Mouse (Mus musculus) heart, adult 8-10 months (tissue): ENCODE results near the gene Ccdc102a. TPM values are rescaled to one million over a fixed set of nuclear protein-coding genes. Genes with fewer than 3 reads are reported as not detected.
"Not testable (repeated sequence)": the region's sequence is repeated elsewhere in the genome, so short reads cannot be mapped to it uniquely, and the experiment has no call there.

ENCODE experiments used
- DNase-seq: peaks from one replicate; pipeline ENCODE4 v3.0.0; 2022; ENCODE audit warnings: low spot score
- total RNA-seq, 4 experiments: library from RNA; stranded (reverse); gene quantifications; 2 replicates each; pipeline ENCODE4 v1.2.4; 2022

Ccdc102a gene
- total RNA-seq, 4 experiments from 2014 or later, result 3.0 to 5.7 (median 4.4) TPM

GRCm38 (mm10) chr8:94875096-94875870 lies 42.6 kb downstream of the Ccdc102a start:
- no peak for DNase-seq

DNA sequence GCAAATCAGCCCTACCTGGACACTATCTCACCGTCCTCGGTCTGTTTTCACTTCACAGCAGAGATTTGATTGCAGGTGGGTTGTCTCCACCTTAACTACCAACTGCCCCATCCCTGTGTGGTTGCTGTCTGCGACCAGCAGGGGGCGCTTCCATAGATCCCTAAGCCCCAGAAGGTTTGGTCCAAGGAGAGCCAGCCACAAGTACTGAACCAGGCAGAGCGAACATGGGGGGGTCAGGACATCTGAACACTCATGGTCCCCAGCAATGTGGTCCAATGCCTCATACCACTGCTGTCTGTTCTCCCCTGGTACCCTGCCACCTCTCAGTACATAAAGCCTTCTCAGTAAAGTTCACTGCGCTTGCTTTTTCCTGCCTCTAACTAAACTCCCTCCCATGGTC lies 43.5 kb downstream of the Ccdc102a start:
- DNase-seq, result peak; percentile 73

DNA sequence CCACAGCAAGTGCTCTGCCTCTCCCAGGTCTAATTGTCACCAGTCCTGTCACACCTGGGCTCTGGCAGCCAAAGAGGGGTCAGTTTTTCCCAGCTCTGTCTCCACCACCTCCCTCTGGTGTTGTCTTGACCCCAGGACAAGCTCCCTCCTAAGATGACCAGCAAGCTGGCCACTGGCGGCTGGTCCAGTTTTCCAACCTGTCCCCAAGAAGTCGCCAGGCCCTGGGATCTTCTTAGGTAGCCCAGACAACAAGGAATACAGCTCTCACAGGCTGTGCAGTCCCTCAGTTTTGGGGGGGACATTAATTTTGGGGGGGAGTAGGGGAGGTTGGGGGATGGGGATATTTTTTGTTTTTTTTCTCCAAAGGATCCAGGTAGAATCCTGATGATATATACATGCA lies 45.3 kb downstream of the Ccdc102a start:
- DNase-seq, result no peak

DNA sequence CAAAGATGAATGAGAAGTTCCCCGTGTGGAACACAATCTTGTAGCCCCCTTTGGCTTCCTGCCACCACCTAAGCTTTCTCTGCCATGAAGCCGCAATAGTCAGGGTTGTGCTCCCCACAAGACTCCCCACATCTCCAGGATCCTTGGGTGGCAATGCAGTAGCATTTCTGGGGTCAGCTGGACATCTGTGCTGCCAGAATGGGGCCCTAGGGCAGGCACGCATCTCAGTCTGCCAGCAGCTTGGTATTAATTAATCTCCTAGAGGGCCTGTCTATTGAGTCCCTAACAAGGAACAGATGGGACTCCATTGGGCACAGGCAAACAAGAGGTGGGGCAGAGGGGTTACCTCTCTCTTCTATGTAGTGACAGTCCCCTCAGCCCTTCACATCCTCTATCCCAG lies 45.7 kb downstream of the Ccdc102a start:
- DNase-seq, result no peak

DNA sequence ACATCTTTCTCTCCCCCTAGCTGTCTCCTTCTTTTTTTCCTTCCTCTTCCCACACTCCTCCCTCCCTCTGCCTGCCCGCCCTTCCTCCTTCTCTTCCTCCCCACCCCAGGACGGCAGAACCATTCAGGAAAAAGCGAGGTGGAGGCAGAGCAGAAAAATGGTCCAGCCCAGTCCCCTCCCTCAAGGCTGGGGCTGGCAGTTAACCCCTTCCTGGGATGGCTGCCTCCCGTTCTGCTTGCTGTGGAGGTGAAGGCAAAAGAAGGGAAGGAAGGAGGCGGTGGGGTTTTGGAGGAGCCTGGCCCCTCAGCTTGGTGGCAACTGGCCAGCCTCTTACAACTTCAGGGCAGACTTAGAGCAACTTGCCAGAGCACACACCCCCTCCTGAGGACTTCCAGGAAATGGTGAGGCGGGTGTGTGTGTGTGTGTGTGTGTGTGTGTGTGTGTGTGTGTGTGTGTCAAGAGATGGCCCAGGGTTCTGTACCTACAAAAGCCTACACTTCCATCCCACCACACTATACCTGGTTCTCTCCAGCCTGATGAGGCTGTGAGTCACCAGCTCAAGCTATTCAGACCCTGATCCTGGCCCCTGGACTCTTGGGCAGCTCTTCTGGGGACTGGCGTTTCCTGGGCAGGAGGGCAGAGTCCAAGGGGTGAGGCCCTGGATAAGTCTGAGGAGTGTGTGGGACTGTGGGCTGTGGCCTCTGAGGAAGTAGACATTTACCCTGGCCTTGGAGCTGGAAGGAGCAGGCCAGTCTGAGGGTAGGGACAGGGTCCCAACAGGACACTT lies 46.6 kb downstream of the Ccdc102a start:
- peak; percentile 76 for DNase-seq

DNA sequence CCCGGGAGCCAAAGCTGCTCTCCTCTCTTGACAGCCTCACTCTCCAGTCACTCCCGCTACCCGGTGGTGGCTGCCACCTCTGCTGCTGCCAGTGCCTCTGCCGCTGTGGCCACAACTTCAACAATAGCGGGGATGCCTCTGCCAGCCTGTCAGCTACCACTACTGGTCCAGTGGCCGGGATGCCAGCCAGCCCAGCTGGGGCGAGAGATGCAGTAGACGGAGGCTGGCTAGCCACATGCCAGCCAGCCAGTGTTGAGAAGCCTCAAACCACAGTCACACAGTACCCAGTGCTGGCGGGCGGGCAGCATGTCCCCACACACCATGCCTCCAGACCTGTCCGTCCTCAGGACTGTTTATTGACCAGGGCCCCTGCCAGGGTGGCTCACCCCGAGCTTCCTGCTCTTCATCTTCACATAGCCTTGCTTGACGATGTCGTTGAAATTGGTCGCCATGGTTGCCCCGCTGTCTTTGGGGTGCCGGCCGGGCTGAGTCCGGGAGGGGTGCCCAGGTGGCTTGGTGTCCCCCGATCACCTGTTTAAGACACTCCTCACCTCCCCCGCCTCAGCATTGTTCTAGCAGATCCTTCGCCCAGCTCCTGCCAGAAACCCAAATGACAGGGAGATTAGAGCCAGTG lies 47.3 kb downstream of the Ccdc102a start:
- no peak for DNase-seq

DNA sequence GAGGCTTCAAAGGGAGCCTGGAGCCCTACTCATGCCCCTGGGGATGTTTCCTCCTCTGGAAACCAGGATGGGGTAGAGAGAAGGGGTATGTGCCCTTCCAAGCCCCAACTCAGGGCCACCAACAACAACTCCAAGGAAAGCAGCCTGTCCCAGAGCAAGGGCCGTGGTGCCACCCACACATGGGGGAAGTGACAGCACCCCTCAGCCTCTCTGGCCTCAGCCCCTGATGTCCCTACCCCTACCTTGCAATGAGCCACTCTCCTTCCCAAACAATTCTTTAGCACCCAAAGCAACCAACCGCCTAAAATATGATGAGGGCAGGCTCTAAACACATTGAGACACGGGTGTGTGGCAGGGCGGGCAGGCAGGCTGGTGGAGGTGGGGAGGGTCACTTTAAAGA lies 47.9 kb downstream of the Ccdc102a start:
- DNase-seq, result no peak

- no peak for DNase-seq
Observed at GRCm38 (mm10) chr8:94869146-94869545, 48.8 kb downstream of the Ccdc102a start.

DNA sequence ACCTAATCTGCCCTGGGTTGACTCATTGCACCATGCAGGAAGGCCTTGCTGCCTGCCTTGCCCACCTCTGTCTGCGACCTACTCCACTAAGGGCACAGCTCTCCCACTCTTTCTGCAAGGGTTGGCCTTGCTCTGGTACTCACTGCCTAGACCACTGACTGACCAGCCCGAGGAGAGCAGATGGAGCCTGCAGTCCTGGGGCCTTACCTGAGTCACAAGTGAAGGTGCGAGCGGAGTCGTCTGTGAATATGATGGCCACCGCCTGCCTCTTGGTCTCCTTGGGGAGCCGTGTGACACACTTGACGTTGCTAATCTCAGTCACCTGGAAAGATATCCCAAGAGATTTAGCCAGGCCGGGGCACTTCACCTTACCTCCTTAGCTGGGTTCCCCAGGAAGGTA lies 51.0 kb downstream of the Ccdc102a start:
- no peak for DNase-seq

DNA sequence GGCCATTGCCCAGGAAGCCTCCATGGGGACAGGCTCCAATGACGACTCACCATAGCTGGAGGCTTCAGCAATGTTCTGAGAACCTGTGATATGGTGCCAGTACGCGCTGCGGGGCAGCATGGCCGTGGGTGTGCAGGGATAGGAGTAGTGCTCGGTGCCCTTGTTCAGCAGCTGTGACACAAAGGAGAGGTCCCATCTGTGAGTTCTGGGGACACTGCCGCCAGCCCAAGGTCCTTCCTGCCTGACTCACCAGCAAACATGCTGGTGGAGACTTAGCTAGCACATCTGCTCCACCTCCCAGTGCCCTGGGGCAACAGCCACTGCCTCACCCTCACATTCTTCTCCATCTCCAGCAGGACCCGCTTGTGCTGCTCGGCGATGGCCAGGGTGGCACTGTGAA lies 52.6 kb downstream of the Ccdc102a start:
- no peak for DNase-seq

- no peak for DNase-seq
Observed at GRCm38 (mm10) chr8:94863897-94864673, 53.8 kb downstream of the Ccdc102a start.

DNA sequence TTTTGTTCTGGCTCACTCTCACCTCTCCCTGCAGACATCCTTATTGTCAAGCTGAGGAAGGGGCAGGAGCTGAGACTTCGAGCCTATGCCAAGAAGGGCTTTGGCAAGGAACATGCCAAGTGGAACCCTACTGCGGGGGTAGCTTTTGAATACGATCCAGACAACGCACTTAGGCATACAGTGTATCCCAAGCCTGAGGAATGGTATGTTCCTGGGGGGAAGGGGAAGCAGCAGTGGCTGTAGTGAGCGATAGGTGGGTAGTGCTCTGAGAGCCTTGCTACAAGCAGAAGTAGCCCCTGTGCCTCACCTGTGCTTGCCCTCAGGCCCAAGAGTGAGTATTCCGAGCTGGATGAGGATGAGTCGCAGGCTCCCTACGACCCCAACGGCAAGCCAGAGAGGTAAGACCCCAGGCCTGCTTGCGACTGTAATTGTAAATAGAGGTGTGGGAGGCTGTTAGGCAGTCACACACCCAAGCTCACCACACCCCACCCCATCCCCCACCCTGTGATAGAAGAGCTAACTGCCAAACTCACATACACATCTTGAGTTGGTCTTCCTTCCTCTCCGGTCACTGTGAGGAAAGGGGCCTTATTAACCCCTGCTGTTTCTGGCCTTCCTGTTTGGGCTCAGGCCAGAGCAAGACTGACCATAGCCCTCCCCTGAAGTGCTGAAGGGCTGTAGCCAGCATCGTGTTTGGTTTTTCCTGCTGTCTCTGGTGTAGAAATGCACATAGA lies 55.2 kb downstream of the Ccdc102a start:
- DNase-seq, result no peak

DNA sequence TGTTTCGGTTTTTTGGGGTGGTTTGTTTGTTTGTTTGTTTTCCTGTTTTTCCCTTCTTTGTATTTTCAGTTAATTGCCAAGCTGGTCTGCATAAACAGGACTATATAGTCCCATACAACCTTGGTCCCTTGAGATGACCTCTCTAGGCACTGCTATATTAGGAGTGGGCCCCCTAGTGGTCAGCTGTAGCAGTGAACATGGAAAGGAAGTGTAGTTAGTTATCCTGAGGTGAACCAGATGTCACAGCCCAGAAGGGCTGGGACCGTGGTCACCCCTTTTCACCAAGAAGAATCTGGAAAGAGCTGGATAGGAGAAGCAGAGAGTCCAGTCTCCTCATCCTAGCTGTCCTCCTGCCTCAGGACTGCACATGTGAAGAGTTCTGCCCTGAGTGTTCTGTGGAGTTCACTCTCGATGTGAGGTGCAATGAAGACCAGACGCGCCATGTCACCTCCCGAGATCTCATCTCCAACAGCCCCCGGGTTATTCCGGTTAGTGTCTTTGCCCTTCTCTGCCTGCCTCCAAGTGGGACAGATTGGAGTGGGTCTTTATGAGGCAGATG lies 56.5 kb downstream of the Ccdc102a start:
- DNase-seq, result peak; percentile 72

DNA sequence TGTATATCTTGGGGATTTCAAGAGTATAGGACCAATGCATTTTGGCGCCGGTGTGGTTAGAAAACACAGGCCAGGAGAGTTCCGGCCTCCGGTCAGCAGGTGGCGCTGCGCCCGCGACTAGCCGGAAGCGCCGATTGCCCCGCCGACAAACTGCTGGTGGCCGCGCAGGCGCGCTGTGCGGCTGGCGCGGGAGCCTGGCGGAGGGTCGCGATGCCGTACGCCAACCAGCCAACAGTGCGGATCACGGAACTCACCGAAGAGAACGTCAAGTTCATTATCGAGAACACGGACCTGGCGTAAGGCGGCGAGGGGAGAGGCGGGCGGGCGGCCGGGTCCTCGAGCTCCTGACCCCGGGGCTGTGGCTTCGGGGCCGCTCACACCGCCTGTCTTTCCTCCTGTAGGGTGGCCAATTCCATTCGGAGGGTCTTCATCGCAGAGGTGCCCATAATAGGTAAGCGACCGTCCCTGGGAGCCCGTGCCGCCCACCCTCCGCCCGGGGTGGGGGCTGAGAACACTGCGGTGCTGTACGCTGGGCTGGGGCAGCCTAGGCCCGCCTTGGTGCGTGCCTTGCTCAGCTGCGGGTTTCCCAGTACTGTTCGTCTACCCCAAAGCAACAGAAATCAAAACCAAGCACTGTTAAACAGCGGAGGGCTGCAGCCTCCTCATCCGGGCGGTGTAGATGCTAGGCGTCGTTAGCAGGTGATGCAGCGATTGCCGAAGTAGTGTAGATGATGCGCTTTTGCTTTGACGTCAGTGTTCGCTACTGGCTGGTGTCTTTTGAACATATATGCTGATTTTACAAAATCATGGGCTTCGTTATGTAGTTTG lies 60.3 kb downstream of the Ccdc102a start, which contains the start of gene Polr2c:
Gene Polr2c (plus strand): TSS at position 105 of the 828 bp plus-strand sequence.
- peak; percentile 90 for DNase-seq

DNA sequence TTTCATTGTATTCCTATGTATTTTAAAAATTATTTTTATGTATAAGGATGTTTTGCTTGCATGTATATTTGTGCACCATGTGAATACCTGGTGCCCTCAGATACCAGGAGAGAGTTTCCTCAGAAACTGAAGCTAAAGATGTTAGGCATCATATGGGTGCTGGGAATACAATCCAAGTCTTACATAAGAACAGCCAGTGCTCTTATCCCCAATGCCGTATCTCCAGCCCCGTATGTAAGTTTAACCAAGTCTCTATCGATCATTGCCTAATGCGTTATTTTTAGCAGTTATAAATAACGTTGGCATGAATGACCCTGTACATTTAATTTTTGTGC lies 60.9 kb downstream of the Ccdc102a start:
- no peak for DNase-seq

- DNase-seq, result not testable (repeated sequence)
Observed at GRCm38 (mm10) chr8:94854761-94855160, 63.1 kb downstream of the Ccdc102a start.
